In genomic region chr19:5740320-5741317, GRCm38 (mm10) we compare ENCODE assay signal across 8 mouse cellular contexts. TPM values are rescaled to one million over a fixed set of nuclear protein-coding genes. Genes with fewer than 3 reads are reported as not detected.
DNase-seq lines count a peak whose midpoint lies in the region; ATAC-seq and TF ChIP-seq lines count a peak whose summit lies in the region.

TSS of gene Ltbp3 (plus strand) at chr19:5740904.

- ATAC-seq in heart, postnatal 0 days (ENCODE audit: insufficient read depth, low read depth) = peak; percentile 50
- ATAC-seq in lung, embryonic 16.5 days (ENCODE audit: low read depth) = peak; percentile 84
- peak; percentile 47; the same call in 1 of the 2 replicates for ATAC-seq in stomach, embryonic 15.5 days (ENCODE audit: insufficient read depth, low FRiP score, low read depth)

- WGBS in thymus, adult 2 months = 83% methylated on average over 14 of the region's 14 CpGs
- WGBS in heart, postnatal 0 days = 38% methylated on average over 11 of the region's 14 CpGs
- 17% methylated on average over 11 of the region's 14 CpGs for WGBS in lung, embryonic 16.5 days
- 38% methylated on average over 13 of the region's 14 CpGs for WGBS in stomach, embryonic 15.5 days

- no peaks in the 10 kb centered on the region for H3K9me3 ChIP-seq in heart, postnatal 0 days (replicated peaks; ENCODE audit: control insufficient read depth, low read length)
- H3K9me3 ChIP-seq in lung, embryonic 16.5 days (ENCODE audit: control insufficient read depth, low read length) = no peaks in the 10 kb centered on the region
- no peaks in the 10 kb centered on the region for H3K9me3 ChIP-seq in stomach, embryonic 15.5 days

- H3K36me3 ChIP-seq in thymus, adult 2 months (ENCODE audit: control insufficient read depth, insufficient read depth, low read length) = no peaks in the 10 kb centered on the region
- H3K36me3 ChIP-seq in heart, postnatal 0 days (replicated peaks; ENCODE audit: control insufficient read depth, insufficient read depth, low read length) = no peaks in the 10 kb centered on the region
- no peaks in the 10 kb centered on the region for H3K36me3 ChIP-seq in lung, embryonic 16.5 days (ENCODE audit: control insufficient read depth, insufficient read depth, low read length)
- no peaks in the 10 kb centered on the region for H3K36me3 ChIP-seq in stomach, embryonic 15.5 days

- H3K9ac ChIP-seq in heart, postnatal 0 days (replicated peaks; ENCODE audit: low read depth, low read length) = peak within 1 kb of the TSS; percentile 92
- peak within 1 kb of the TSS; percentile 85 for H3K9ac ChIP-seq in lung, embryonic 16.5 days (ENCODE audit: low read length)
- peak within 1 kb of the TSS; percentile 58; the same call in 1 of the 2 replicates for H3K9ac ChIP-seq in stomach, embryonic 15.5 days

- H3K4me1 ChIP-seq in thymus, adult 2 months (replicated peaks; ENCODE audit: control insufficient read depth, insufficient read depth, low read length) = 0 out of 2 replicates have a peak, but pooled peaks cover 3% of the 10 kb centered on the region
- H3K4me1 ChIP-seq in embryonic fibroblast, embryonic 13.5 days (ENCODE audit: control insufficient read depth, insufficient read depth, low read length) = peaks cover 13% of the 10 kb centered on the region
- peaks cover 12% of the 10 kb centered on the region for H3K4me1 ChIP-seq in heart, postnatal 0 days (ENCODE audit: control insufficient read depth, insufficient read depth)
- H3K4me1 ChIP-seq in lung, embryonic 16.5 days (replicated peaks; ENCODE audit: control insufficient read depth, insufficient read depth, low read length) = peaks cover 34% of the 10 kb centered on the region
- H3K4me1 ChIP-seq in stomach, embryonic 15.5 days = peaks cover 35% of the 10 kb centered on the region

- H3K27me3 ChIP-seq in thymus, adult 2 months (ENCODE audit: control insufficient read depth, insufficient read depth, low read length) = peaks cover 21% of the 10 kb centered on the region; the same call in 1 of the 2 replicates
- 0 out of 2 replicates have a peak, but pooled peaks cover 9% of the 10 kb centered on the region for H3K27me3 ChIP-seq in heart, postnatal 0 days (ENCODE audit: control insufficient read depth, insufficient read depth, low read length)
- H3K27me3 ChIP-seq in lung, embryonic 16.5 days (ENCODE audit: control insufficient read depth, insufficient read depth, low read depth, low read length) = no peaks in the 10 kb centered on the region
- peaks cover 6% of the 10 kb centered on the region; the same call in 1 of the 2 replicates for H3K27me3 ChIP-seq in stomach, embryonic 15.5 days (replicated peaks)

- no peak within 1 kb of the TSS for H3K4me3 ChIP-seq in thymus, adult 2 months (ENCODE audit: control insufficient read depth, insufficient read depth, low read length)
- H3K4me3 ChIP-seq in embryonic fibroblast, embryonic 13.5 days (ENCODE audit: insufficient read depth, low read length) = peak within 1 kb of the TSS; percentile 78
- H3K4me3 ChIP-seq in heart, postnatal 0 days (ENCODE audit: low read depth, low read length) = peak within 1 kb of the TSS; percentile 78
- peak within 1 kb of the TSS; percentile 84 for H3K4me3 ChIP-seq in lung, embryonic 16.5 days (ENCODE audit: low read length)
- H3K4me3 ChIP-seq in stomach, embryonic 15.5 days (replicated peaks) = peak within 1 kb of the TSS; percentile 68

- no peak for TF ChIP-seq POLR2A in thymus, adult 2 months (IDR thresholded peaks at IDR 0.05; ENCODE audit: control insufficient read depth, extremely low read depth, insufficient read depth, low read length, poor library complexity)
- no peak for TF ChIP-seq POLR2A in embryonic fibroblast, embryonic 13.5 days (IDR thresholded peaks at IDR 0.05; ENCODE audit: low read depth, low read length)

- peak within 1 kb of the TSS; percentile 99 for H3K4me2 ChIP-seq in heart, postnatal 0 days (ENCODE audit: low read depth, low read length)
- peak within 1 kb of the TSS; percentile 95 for H3K4me2 ChIP-seq in lung, embryonic 16.5 days (ENCODE audit: low read depth, low read length)
- H3K4me2 ChIP-seq in stomach, embryonic 15.5 days = peak within 1 kb of the TSS; percentile 97

- no peak within 1 kb of the TSS for H3K27ac ChIP-seq in thymus, adult 2 months (ENCODE audit: control insufficient read depth, insufficient read depth, low read length)
- peak within 1 kb of the TSS; percentile 84 for H3K27ac ChIP-seq in embryonic fibroblast, embryonic 13.5 days (ENCODE audit: insufficient read depth, low read length)
- peak within 1 kb of the TSS; percentile 89 for H3K27ac ChIP-seq in heart, postnatal 0 days (ENCODE audit: low read depth)
- peak within 1 kb of the TSS; percentile 100 for H3K27ac ChIP-seq in lung, embryonic 16.5 days (ENCODE audit: low read length)
- peak within 1 kb of the TSS; percentile 91 for H3K27ac ChIP-seq in stomach, embryonic 15.5 days

- no peak for TF ChIP-seq EP300 in heart, postnatal 0 days (IDR thresholded peaks at IDR 0.05; ENCODE audit: low read depth)

- DNase-seq in thymus, adult 2 months = no peak
- DNase-seq in thymus, postnatal 36 days = no peak
- peak; percentile 81 for DNase-seq in heart, postnatal 0 days (ENCODE audit: low spot score)
- peak; percentile 75 to 81 for DNase-seq in kidney, postnatal 4 days
- DNase-seq in B cell, adult 2 months = no peak

- no peak for TF ChIP-seq CTCF in thymus, adult 2 months (IDR thresholded peaks at IDR 0.05; ENCODE audit: borderline replicate concordance, control insufficient read depth, extremely low read depth, insufficient read depth, low read length, poor library complexity)
- TF ChIP-seq CTCF in embryonic fibroblast, embryonic 13.5 days (IDR thresholded peaks at IDR 0.05; ENCODE audit: borderline replicate concordance, insufficient read depth, low read length) = no peak
- TF ChIP-seq CTCF in heart, postnatal 0 days (IDR thresholded peaks at IDR 0.05; ENCODE audit: low read depth) = no peak

RNA-seq across cellular contexts. Expression of gene Ltbp3, which starts in this region (rescaled TPM):
- 29.5 and 37.7 TPM in 2 replicates for polyA plus RNA-seq in thymus, adult 2 months (2012; rRNA removed)
- polyA plus RNA-seq in embryonic fibroblast, embryonic 13.5 days (2011; ENCODE audit: insufficient read length, low read depth, missing spikeins) = 119 and 136 TPM in 2 replicates
- 60.0 and 73.4 TPM in 2 replicates for total RNA-seq in heart, postnatal 0 days (2014; rRNA removed; ENCODE audit: low replicate concordance)
- polyA plus RNA-seq in heart, postnatal 0 days (2015; fragmentation: Nextera tagmentation; extraction: Ambion mirVana) = 15.4 and 16.3 TPM in 2 replicates
- 52.3 and 61.9 TPM in 2 replicates for polyA plus RNA-seq in lung, embryonic 16.5 days (2015; fragmentation: Nextera tagmentation; extraction: Ambion mirVana)
- 27.1 and 30.6 TPM in 2 replicates for polyA plus RNA-seq in stomach, embryonic 15.5 days (2015; fragmentation: Nextera tagmentation; extraction: Ambion mirVana)

Comparison
In these comparisons a context has a peak if more than half of its experiments do, and no peak if none do; other contexts are left out.
1. DNase-seq: peak in heart, postnatal 0 days (single experiment) and kidney, postnatal 4 days (2 of 2); none in thymus, adult 2 months (single experiment), thymus, postnatal 36 days (0 of 2) and B cell, adult 2 months (0 of 2).
2. Peak in every context shown above with its lines, with median percentiles within 50 percentile points of each other: ATAC-seq, H3K4me2 ChIP-seq and H3K9ac ChIP-seq.